9 mouse cellular contexts compared by ENCODE assay signal in the genomic region with DNA sequence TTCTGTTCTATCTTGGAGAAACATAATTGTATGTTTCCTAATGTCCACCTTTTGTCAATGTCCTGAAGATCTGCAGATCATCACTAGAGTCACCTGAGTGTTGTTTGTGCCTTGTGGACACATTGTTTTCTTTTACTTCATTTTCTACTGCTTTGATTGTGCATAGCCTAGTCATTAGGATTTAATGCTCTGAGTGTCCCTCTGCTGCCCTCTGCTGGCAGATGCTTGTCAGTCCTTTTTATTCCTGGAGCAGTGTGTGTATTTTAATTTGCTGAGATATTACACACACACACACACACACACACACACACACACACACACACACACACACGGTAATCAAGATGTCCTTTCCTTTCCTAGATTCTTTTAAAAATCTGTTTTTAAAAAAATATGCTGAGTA. TPM values are rescaled to one million over a fixed set of nuclear protein-coding genes. Genes with fewer than 3 reads are reported as not detected.
DNase-seq lines count a peak whose midpoint lies in the region; ATAC-seq lines count a peak whose summit lies in the region.
"Had no signal": no experiment of that assay in that cellular context is flagged by ENCODE, and none has a peak within 500 bp of the region (broad histone marks: within the 10 kb centered on the region; RNA-seq: fewer than 3 reads in every experiment).

No protein-coding gene starts in this region.

- ATAC-seq in forebrain, embryonic 11.5 days (replicated peaks; ENCODE audit: low FRiP score), result no peak
- ATAC-seq in forebrain, embryonic 12.5 days (ENCODE audit: low FRiP score), result no peak
- ATAC-seq in megakaryocyte, adult 5-6 weeks (ENCODE audit: poor library complexity, severe bottlenecking), result peak; percentile 84

- no peak overlapping the region for H3K27ac ChIP-seq in forebrain, embryonic 11.5 days (ENCODE audit: low read depth, low read length)
- no peak overlapping the region for H3K27ac ChIP-seq in forebrain, embryonic 12.5 days

- no peaks in the 10 kb centered on the region for H3K9me3 ChIP-seq in forebrain, embryonic 11.5 days (ENCODE audit: control insufficient read depth, low read length)
- no peaks in the 10 kb centered on the region for H3K9me3 ChIP-seq in forebrain, embryonic 12.5 days

- 43% methylated on average over 1 of the region's 1 CpGs for whole genome bisulfite sequencing in forebrain, embryonic 11.5 days
- 52% methylated on average over 1 of the region's 1 CpGs for WGBS in forebrain, embryonic 12.5 days

- H3K4me3 ChIP-seq in forebrain, embryonic 11.5 days (ENCODE audit: low read depth, low read length), result no peak overlapping the region
- H3K4me3 ChIP-seq in forebrain, embryonic 12.5 days (replicated peaks), result no peak overlapping the region
- H3K4me3 ChIP-seq: myocyte had no signal

- no peaks in the 10 kb centered on the region for H3K27me3 ChIP-seq in forebrain, embryonic 11.5 days (ENCODE audit: control insufficient read depth, insufficient read depth, low read length)
- no peaks in the 10 kb centered on the region for H3K27me3 ChIP-seq in forebrain, embryonic 12.5 days

- DNase-seq in forebrain, embryonic 11.5 days (ENCODE audit: low spot score), result peak; percentile 88
- peak; percentile 88 for DNase-seq in adrenal gland, postnatal 10 days
- DNase-seq in embryo, embryonic 11.5 days (ENCODE audit: low read depth, low spot score), result peak; percentile 71
- DNase-seq in heart, adult 9 months (ENCODE audit: low spot score in 2 of 2), result peak; percentile 20 to 68
- peak; percentile 76 to 92 for DNase-seq in layer of hippocampus, postnatal 14 days (ENCODE audit: low spot score in 2 of 2)
- DNase-seq in spleen, postnatal 10 days (ENCODE audit: low spot score in 2 of 2), result peak; percentile 64 to 88

- no peak overlapping the region for H3K4me2 ChIP-seq in forebrain, embryonic 11.5 days (ENCODE audit: low read depth, low read length, severe bottlenecking)
- H3K4me2 ChIP-seq in forebrain, embryonic 12.5 days, result no peak overlapping the region

- no peak overlapping the region for H3K9ac ChIP-seq in forebrain, embryonic 11.5 days (ENCODE audit: low read length)
- H3K9ac ChIP-seq in forebrain, embryonic 12.5 days, result no peak overlapping the region

- peaks cover 3% of the 10 kb centered on the region; the same call in 1 of the 2 replicates for H3K36me3 ChIP-seq in forebrain, embryonic 11.5 days (ENCODE audit: control insufficient read depth, insufficient read depth, low read length)
- peaks cover 46% of the 10 kb centered on the region for H3K36me3 ChIP-seq in forebrain, embryonic 12.5 days (replicated peaks)

- H3K4me1 ChIP-seq in forebrain, embryonic 11.5 days (replicated peaks; ENCODE audit: control insufficient read depth, insufficient read depth, low read length), result no peaks in the 10 kb centered on the region
- no peaks in the 10 kb centered on the region for H3K4me1 ChIP-seq in forebrain, embryonic 12.5 days

RNA-seq across cellular contexts. Expression of gene Usp24, which starts 59.8 kb away (rescaled TPM):
- polyA plus RNA-seq in forebrain, embryonic 11.5 days (2014; fragmentation: Nextera tagmentation; extraction: Ambion mirVana), result 12.8 and 13.7 TPM in 2 replicates
- polyA plus RNA-seq in forebrain, embryonic 12.5 days (2016; fragmentation: Nextera tagmentation; extraction: Ambion mirVana), result 11.7 and 13.7 TPM in 2 replicates
- 10 to 100 TPM; 31.0 to 43.6 TPM for total RNA-seq in adrenal gland, postnatal 10 days (2021)
- total RNA-seq in layer of hippocampus, postnatal 14 days (2021), result 10 to 100 TPM; 44.1 to 47.7 TPM
- total RNA-seq in megakaryocyte, adult 5-6 weeks (2015), result 15.5 and 16.3 TPM in 2 replicates
- total RNA-seq in megakaryocyte, adult 5-6 weeks (2017), result 17.1 and 19.1 TPM in 2 replicates
